Mouse (Mus musculus) CH12.LX (cell line): ENCODE measurements around the gene Hist1h2bm. TPM values are rescaled to one million over a fixed set of nuclear protein-coding genes. Genes with fewer than 3 reads are reported as not detected.

ENCODE experiments used
- DNase-seq: peaks from one replicate; pipeline ENCODE4 v3.0.0-alpha.2; 2013; ENCODE audit errors: extremely low read depth
- H3K27ac ChIP-seq: 2 replicates; pipeline ENCODE4 v1.5.1; 2012; ENCODE audit warnings: low read depth, mild to moderate bottlenecking, control low read depth, moderate library complexity; ENCODE audit not compliant: insufficient read depth
- H3K27me3 ChIP-seq: replicated peaks from 2 replicates; pipeline ENCODE3; 2012; ENCODE audit warnings: inconsistent platforms
- H3K36me3 ChIP-seq, 2 experiments: replicated peaks in 1 of 2; 2 replicates each; pipeline versions ENCODE3 to v1.6.1; 2012; ENCODE audit warnings: inconsistent platforms in 1 of 2, low read length in 1 of 2, mild to moderate bottlenecking in 1 of 2, mixed read lengths in 1 of 2, moderate library complexity in 1 of 2; ENCODE audit not compliant: control insufficient read depth in 1 of 2, insufficient read depth in 1 of 2
- H3K4me1 ChIP-seq, 2 experiments: 2 replicates each; pipeline ENCODE4 v1.6.1; 2012; ENCODE audit warnings: inconsistent platforms in 1 of 2, moderate library complexity in 1 of 2; ENCODE audit not compliant: insufficient read depth in 2 of 2, control insufficient read depth in 1 of 2
- H3K4me2 ChIP-seq: 2 replicates; pipeline ENCODE4 v1.6.1; 2012; ENCODE audit warnings: low read depth, mild to moderate bottlenecking, control low read depth; ENCODE audit not compliant: poor library complexity, insufficient read depth, severe bottlenecking
- H3K4me3 ChIP-seq, 3 experiments: fragments of 150-350 bp in 1 of 3; sonication (generic) in 1 of 3; replicated peaks in 1 of 3; 2 replicates each; pipeline versions ENCODE3 to v1.5.1; 2011 to 2012; ENCODE audit warnings: low read depth in 2 of 3, low read length in 2 of 3, mild to moderate bottlenecking in 2 of 3, moderate library complexity in 2 of 3, control low read depth in 1 of 3, improper control_type of control experiment in 1 of 3, inconsistent platforms in 1 of 3, mixed read lengths in 1 of 3; ENCODE audit not compliant: poor library complexity in 1 of 3
- H3K79me2 ChIP-seq: replicated peaks from 2 replicates; pipeline ENCODE4 v1.6.1; 2012; ENCODE audit warnings: mild to moderate bottlenecking, moderate library complexity; ENCODE audit not compliant: control insufficient read depth, poor library complexity, insufficient read depth, severe bottlenecking; ENCODE audit errors: extremely low read depth
- H3K9ac ChIP-seq: 2 replicates; pipeline ENCODE4 v1.6.1; 2012; ENCODE audit warnings: low read depth, mild to moderate bottlenecking, control low read depth, moderate library complexity; ENCODE audit not compliant: insufficient read depth
- H3K9me3 ChIP-seq: replicated peaks from 2 replicates; pipeline ENCODE3; 2012; ENCODE audit warnings: low read length, inconsistent platforms, mixed read lengths
- BHLHE40 ChIP-seq: IDR thresholded peaks from 2 replicates; pipeline ENCODE4 v1.6.1; 2011; ENCODE audit warnings: mild to moderate bottlenecking, low read depth, low read length, improper control_type of control experiment
- CHD1 ChIP-seq: IDR thresholded peaks from 2 replicates; pipeline ENCODE4 v1.6.1; 2012; ENCODE audit warnings: low read depth, low read length, improper control_type of control experiment, inconsistent platforms
- ELF1 ChIP-seq: IDR thresholded peaks from 2 replicates; pipeline ENCODE4 v1.6.1; 2014; ENCODE audit warnings: low read depth, mild to moderate bottlenecking, inconsistent platforms, low read length, improper control_type of control experiment
- EP300 ChIP-seq: IDR thresholded peaks from 2 replicates; pipeline ENCODE4 v1.6.1; 2011; ENCODE audit warnings: low read length, improper control_type of control experiment
- ETS1 ChIP-seq: conservative IDR thresholded peaks from 2 replicates; pipeline ENCODE4 v1.6.1; 2012; ENCODE audit warnings: low read depth, mild to moderate bottlenecking, inconsistent platforms, low read length, improper control_type of control experiment, moderate library complexity
- GABPA ChIP-seq: IDR thresholded peaks from 2 replicates; pipeline ENCODE4 v1.6.1; 2012; ENCODE audit warnings: low read depth, low read length, improper control_type of control experiment, inconsistent platforms; ENCODE audit not compliant: insufficient replicate concordance
- HCFC1 ChIP-seq: IDR thresholded peaks from 2 replicates; pipeline ENCODE4 v1.6.1; 2012; ENCODE audit warnings: low read depth, mild to moderate bottlenecking, inconsistent platforms, low read length, improper control_type of control experiment
- IRF4 ChIP-seq: IDR thresholded peaks from 2 replicates; pipeline ENCODE4 v1.6.1; 2014; ENCODE audit warnings: low read depth, mild to moderate bottlenecking, inconsistent platforms, low read length, improper control_type of control experiment
- JUND ChIP-seq: conservative IDR thresholded peaks from 2 replicates; pipeline ENCODE4 v1.6.1; 2011; ENCODE audit warnings: low read depth, low read length, improper control_type of control experiment
- MAFK ChIP-seq: IDR thresholded peaks from 2 replicates; pipeline ENCODE4 v1.6.1; 2011; ENCODE audit warnings: low read length, improper control_type of control experiment; ENCODE audit not compliant: insufficient replicate concordance
- MAX ChIP-seq: IDR thresholded peaks from 2 replicates; pipeline ENCODE4 v1.6.1; 2011; ENCODE audit warnings: low read length, improper control_type of control experiment
- MXI1 ChIP-seq: IDR thresholded peaks from 2 replicates; pipeline ENCODE4 v1.6.1; 2011; ENCODE audit warnings: mild to moderate bottlenecking, low read depth, low read length, improper control_type of control experiment
- MYC ChIP-seq: IDR thresholded peaks from 2 replicates; pipeline ENCODE4 v1.6.1; 2011; ENCODE audit warnings: low read depth, mild to moderate bottlenecking, improper control_type of control experiment, low read length
- NELFE ChIP-seq: IDR thresholded peaks from 2 replicates; pipeline ENCODE4 v1.6.1; 2011; ENCODE audit warnings: low read depth, low read length, improper control_type of control experiment
- NRF1 ChIP-seq: IDR thresholded peaks from 2 replicates; pipeline ENCODE4 v1.6.1; 2014; ENCODE audit warnings: low read depth, mild to moderate bottlenecking, inconsistent platforms, low read length, improper control_type of control experiment, moderate library complexity
- PAX5 ChIP-seq: IDR thresholded peaks from 2 replicates; pipeline ENCODE4 v1.6.1; 2012; ENCODE audit warnings: low read length, inconsistent platforms, mixed read lengths
- POLR2A ChIP-seq: IDR thresholded peaks from 2 replicates; pipeline ENCODE4 v1.6.1; 2011; ENCODE audit warnings: low read depth, mild to moderate bottlenecking, improper control_type of control experiment, low read length
- SMC3 ChIP-seq: IDR thresholded peaks from 2 replicates; pipeline ENCODE4 v1.6.1; 2011; ENCODE audit warnings: low read depth, low read length, improper control_type of control experiment
- TBP ChIP-seq: conservative IDR thresholded peaks from 2 replicates; pipeline ENCODE4 v1.6.1; 2011; ENCODE audit warnings: low read depth, low read length, improper control_type of control experiment
- UBTF ChIP-seq: IDR thresholded peaks from 2 replicates; pipeline ENCODE4 v1.6.1; 2012; ENCODE audit warnings: low read depth, mild to moderate bottlenecking, inconsistent platforms, low read length, improper control_type of control experiment, moderate library complexity
- ZC3H11A ChIP-seq: IDR thresholded peaks from 2 replicates; pipeline ENCODE4 v1.6.1; 2012; ENCODE audit warnings: low read depth, mild to moderate bottlenecking, inconsistent platforms, low read length, improper control_type of control experiment
- ZMIZ1 ChIP-seq: IDR thresholded peaks from 2 replicates; pipeline ENCODE4 v1.6.1; 2012; ENCODE audit warnings: low read depth, mild to moderate bottlenecking, inconsistent platforms, low read length, improper control_type of control experiment
- ZNF384 ChIP-seq: IDR thresholded peaks from 2 replicates; pipeline ENCODE4 v1.6.1; 2012; ENCODE audit warnings: low read depth, low read length, improper control_type of control experiment, inconsistent platforms
- dilution Hi-C: fragments of 300-500 bp; cut with MboI; formaldehyde crosslinking; loops from 2 replicates; pipeline ENCODE4 v1.14.3; 2020; ENCODE audit warnings: low sequenced_read_pairs; ENCODE audit not compliant: extremely low pct_unique_long_range_greater_than_20kb, extremely low pct_ligation_motif_present
- in situ Hi-C: fragments of 300-500 bp; cut with MboI; formaldehyde crosslinking; loops from 3 replicates; pipeline ENCODE4 v1.14.3; 2019; ENCODE audit warnings: low sequenced_read_pairs, low pct_ligation_motif_present, low pct_unique_long_range_greater_than_20kb, mixed read lengths
- polyA plus RNA-seq: library from polyadenylated mRNA; unstranded; fragments of >175 nt; gene quantifications from 2 replicates; pipeline ENCODE4 v1.2.1, GENCODE M21; 2012; ENCODE audit warnings: low read depth; ENCODE audit not compliant: insufficient read length
- total RNA-seq, 2 experiments: library from RNA; depleted of rRNA; stranded (reverse); fragments of 300-350 nt in 1 of 2; fragments of >200 nt in 1 of 2; gene quantifications; 2 replicates each; pipeline ENCODE4 v1.2.3; 2012 to 2014

Gene Hist1h2bm
- total and polyA plus RNA-seq, 3 experiments = 0.87 to 1,804 (median 36.0) TPM

- Histone ChIP-seq H3K27ac (no peak overlapping the region; the same call in 1 of the 2 replicates), H3K9ac (peak overlapping the region; percentile 80), H3K79me2 (no peaks in the 10 kb centered on the region), H3K4me3 (peak overlapping the region; percentile 67 to 71 (median 70)), H3K4me2 (peak overlapping the region; percentile 99), H3K36me3 (no peaks in the 10 kb centered on the region), H3K4me1 (peaks cover 8 to 20% of the 10 kb centered on the region in 2 experiments; a peak in 3 of 4 replicates), H3K9me3 (no peaks in the 10 kb centered on the region), H3K27me3 (peaks cover 3% of the 10 kb centered on the region)
- peak; percentile 33; the same call in 1 of the 2 replicates for TF ChIP-seq MAX
- TF ChIP-seq CHD1 = no peak
- no peak for TF ChIP-seq ZC3H11A
- peak; percentile 8; the same call in 1 of the 2 replicates for TF ChIP-seq ZNF384
- TF ChIP-seq ZMIZ1 = no peak
- peak; percentile 94 for TF ChIP-seq ELF1
- peak; percentile 66 for TF ChIP-seq NRF1
- peak; percentile 43; the same call in 1 of the 2 replicates for TF ChIP-seq IRF4
- peak; percentile 92 for TF ChIP-seq MAFK
- TF ChIP-seq TBP = peak; percentile 99
- peak; percentile 78 for DNase-seq
- in situ Hi-C loops = loop anchor here (25.0 kb wide), 2 partner anchors 226 to 324 kb away; partner anchors contain the start of gene Zfp184
- dilution Hi-C loops = no loop called here
Measured at GRCm38 (mm10) chr13:21710821-21711525, 10.9 kb upstream of the Hist1h2bm start.

- H3K27me3 ChIP-seq = peaks cover 3% of the 10 kb centered on the region
- dilution Hi-C loops (no loop called here), in situ Hi-C loops (loop anchor here (25.0 kb wide), 2 partner anchors 226 to 324 kb away; partner anchors contain the start of gene Zfp184)
- peak overlapping the region in 2 of 3 experiments; percentile 62 to 71 for H3K4me3 ChIP-seq
- DNase-seq = no peak
- peak overlapping the region; percentile 99 for H3K4me2 ChIP-seq
- H3K27ac ChIP-seq = no peak overlapping the region
- TF ChIP-seq TBP = 0 out of 2 replicates have a peak, but pooled peaks have one; percentile 18
- TF ChIP-seq UBTF = no peak
- peak overlapping the region; percentile 80 for H3K9ac ChIP-seq
- H3K9me3 ChIP-seq = no peaks in the 10 kb centered on the region
- no peaks in the 10 kb centered on the region for H3K36me3 ChIP-seq
- H3K79me2 ChIP-seq = no peaks in the 10 kb centered on the region
- H3K4me1 ChIP-seq = peaks cover 8 to 18% of the 10 kb centered on the region in 2 experiments; a peak in 3 of 4 replicates
Measured at GRCm38 (mm10) chr13:21711698-21712097, 10.1 kb upstream of the Hist1h2bm start.

GRCm38 (mm10) chr13:21714725-21715124, 7.1 kb upstream of the Hist1h2bm start:
- peak overlapping the region; percentile 12 to 45 (median 23) for H3K4me3 ChIP-seq
- H3K4me2 ChIP-seq = peak overlapping the region; percentile 94
- H3K27ac ChIP-seq = peak overlapping the region; percentile 81; the same call in 1 of the 2 replicates
- peaks cover 0 to 20% of the 10 kb centered on the region in 2 experiments; a peak in 2 of 4 replicates for H3K4me1 ChIP-seq
- H3K27me3 ChIP-seq = peaks cover 3% of the 10 kb centered on the region
- in situ Hi-C loops = loop anchor here (25.0 kb wide), 2 partner anchors 223 to 327 kb away; partner anchors contain the start of gene Zfp184
- H3K79me2 ChIP-seq = no peaks in the 10 kb centered on the region
- peak overlapping the region; percentile 41 for H3K9ac ChIP-seq
- H3K36me3 ChIP-seq = no peaks in the 10 kb centered on the region
- dilution Hi-C loops = no loop called here
- DNase-seq = peak; percentile 80
- no peaks in the 10 kb centered on the region for H3K9me3 ChIP-seq
- 0 out of 2 replicates have a peak, but pooled peaks have one; percentile 16 for TF ChIP-seq IRF4
- TF ChIP-seq EP300 = no peak
- TF ChIP-seq ETS1 = 0 out of 2 replicates have a peak, but pooled peaks have one; percentile 3
- TF ChIP-seq POLR2A = no peak
- TF ChIP-seq JUND = peak; percentile 53
- no peak for TF ChIP-seq NELFE
- no peak for TF ChIP-seq PAX5
- no peak; the same call in 1 of the 2 replicates for TF ChIP-seq MXI1
- TF ChIP-seq ZMIZ1 = no peak
- TF ChIP-seq ZC3H11A = peak; percentile 10; the same call in 1 of the 2 replicates
- TF ChIP-seq MYC = peak; percentile 78
- peak; percentile 90 for TF ChIP-seq SMC3
- TF ChIP-seq MAFK = no peak
- TF ChIP-seq GABPA = no peak
- no peak; the same call in 1 of the 2 replicates for TF ChIP-seq HCFC1
- 0 out of 2 replicates have a peak, but pooled peaks have one; percentile 9 for TF ChIP-seq BHLHE40
